Mouse (Mus musculus): ENCODE measurements at regions not wholly inside any gene's neighbourhood (a gene's known extent, or its start where the extent isn't known, plus 50 kb on each side); places are given as distances from the start of the nearest gene placed in this dataset.

- no peak for DNase-seq
Observed at GRCm38 (mm10) chr17:47171801-47172200, 161.4 kb upstream of the Ubr2 start.

DNA sequence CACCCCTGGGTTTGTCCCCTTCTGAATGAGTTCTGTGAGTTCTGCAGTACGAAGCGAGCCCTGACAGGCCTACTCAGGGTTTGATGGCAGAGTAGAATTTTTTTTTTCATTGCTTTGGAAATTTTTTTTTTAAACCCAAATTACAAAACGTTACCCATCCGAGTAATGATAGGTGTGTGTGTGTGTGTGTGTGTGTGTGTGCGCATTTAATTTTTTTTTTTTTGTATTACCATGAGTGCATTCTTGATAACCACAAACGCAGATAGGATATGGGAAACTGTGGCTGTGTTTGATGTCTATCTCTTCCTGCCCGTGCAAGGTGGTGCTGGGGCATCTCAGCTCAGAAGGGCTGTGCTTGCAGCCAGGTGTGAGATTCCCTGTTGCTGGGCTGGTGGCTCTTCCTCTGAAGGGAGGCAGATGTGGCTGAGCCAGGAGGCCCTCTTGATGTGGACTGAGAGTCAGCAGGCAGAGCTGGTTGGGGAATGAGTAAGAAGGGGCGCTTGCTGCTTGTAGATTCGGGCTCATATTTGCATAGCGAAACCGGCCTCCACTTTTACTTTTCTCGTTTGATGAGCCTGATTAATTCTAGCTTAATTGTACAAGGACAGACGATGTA lies 160.7 kb upstream of the Ubr2 start:
- DNase-seq = no peak

DNA sequence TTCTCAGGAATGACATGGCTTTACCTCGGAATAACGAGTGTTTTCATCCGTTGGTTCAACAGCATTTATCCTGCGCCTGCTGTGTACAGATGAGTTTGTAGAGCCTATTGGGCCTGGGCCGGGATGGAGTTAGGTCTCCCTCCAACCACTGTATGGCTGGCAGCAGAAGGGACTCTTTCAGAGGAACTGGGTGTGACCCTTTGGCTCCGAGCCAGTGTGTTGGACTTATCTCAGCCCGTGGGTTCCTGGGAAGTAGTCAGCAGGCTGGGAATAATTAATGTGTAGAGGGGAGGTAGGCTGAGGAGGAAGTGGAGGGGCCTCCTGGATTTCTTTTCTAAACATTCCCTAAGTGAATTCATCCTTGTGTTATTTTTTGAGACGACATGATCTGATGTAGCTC lies 157.7 kb upstream of the Ubr2 start:
- DNase-seq = peak; percentile 96

DNA sequence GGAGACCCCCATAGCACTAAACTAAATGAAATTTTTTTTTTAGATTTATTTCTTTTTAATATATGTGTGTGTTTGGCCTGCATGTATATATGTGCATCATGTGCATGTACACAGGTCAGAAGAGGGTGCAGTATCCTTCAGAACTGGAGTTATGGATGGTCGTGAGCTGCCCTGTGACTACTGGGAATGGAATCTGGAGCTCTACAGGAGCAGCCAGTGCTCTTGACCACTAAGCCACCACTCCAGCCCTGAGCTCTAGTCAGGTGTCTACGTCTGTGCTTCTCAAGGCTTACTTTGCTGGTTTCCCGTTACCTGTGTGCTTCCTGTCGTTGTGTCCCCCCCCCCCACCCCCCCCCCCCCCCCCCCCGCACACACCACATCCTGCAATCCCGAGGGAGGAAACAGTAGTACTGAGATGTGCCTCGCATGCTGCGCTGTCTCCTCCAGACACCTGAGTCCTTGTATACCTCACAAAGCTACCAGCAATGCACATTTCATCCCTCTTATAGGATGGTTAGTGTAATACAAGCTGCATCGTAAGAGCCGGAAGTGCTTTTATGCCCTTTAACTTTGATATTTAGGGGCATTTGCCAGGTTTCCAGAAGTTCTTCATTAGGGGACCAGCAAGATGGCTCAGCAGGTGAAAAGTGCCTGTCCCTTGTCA lies 153.5 kb upstream of the Ubr2 start:
- no peak for DNase-seq

DNA sequence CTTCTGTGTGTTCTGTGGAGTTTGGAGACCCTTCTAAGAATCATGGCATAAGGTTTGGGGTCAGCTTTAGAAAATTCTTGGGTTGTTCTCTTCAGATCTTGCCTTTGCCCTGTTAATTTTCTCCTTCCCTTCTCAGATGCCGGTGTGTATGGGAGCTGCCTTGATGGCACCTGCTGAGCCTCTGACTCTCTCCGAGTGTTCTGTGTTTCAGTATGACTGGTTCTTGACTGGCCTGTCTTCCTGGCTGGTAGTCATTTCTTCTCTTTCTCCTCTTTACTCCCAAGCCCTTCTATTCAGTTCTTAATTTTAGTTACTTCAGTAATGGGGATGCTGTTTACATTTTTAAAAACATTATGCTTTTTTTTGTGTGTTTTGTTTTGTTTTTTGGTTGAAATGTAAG lies 152.1 kb upstream of the Ubr2 start:
- DNase-seq = no peak

DNA sequence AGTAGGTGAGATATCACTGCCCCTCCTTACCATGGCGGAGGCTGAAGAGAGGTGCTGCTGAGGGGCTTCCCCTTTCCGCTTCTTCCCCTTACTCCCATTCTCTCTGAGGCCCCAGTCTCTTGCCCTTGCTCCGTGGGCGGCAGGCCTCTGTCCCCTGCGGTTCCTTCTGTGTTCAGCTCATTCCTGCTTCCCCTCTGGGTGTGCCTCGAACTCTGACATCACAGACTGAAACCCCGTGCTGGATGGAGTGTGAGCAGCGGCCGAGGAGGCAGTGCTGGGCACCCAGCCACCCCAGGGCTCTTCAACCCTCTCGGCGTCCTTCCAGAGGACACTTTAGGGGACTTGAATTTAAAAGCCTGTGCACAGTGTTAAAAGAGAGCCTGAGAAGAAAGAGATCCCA lies 145.9 kb upstream of the Ubr2 start:
- DNase-seq = peak; percentile 97

DNA sequence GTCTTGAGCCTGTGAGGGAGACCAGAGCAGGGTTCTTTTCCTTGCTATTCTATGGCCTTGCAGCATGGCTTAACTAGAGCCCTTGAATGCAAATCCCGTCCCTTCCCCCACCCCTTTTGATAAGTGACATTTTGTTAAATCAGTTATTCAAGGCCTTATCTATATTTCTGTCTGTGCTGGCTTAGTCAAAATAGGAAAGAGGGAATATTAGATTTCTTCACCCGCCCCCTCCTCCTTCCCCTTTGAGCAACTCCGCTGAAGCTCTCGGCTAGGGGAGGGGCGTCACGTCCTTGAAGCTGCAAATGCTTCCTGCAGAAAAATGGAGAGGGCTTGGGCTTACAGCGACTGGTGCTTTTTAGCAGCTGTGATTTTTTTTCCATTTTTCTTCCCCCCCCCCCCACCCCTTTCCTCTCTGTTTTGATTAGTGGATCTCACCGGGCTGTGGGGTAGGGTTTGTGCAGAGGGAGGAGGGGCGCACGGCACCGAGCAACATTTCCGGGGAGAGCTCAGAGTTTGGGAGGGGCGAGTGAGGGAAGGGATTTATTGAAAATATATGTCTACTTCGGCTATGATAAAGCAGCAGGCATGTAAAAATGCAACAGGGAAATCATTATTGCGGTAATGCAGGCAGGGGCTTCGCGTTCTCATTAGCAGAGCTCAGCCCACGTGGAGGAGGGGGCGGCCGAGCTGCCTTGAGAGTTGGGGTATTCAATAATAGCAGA lies 141.4 kb upstream of the Ubr2 start:
- no peak for DNase-seq

DNA sequence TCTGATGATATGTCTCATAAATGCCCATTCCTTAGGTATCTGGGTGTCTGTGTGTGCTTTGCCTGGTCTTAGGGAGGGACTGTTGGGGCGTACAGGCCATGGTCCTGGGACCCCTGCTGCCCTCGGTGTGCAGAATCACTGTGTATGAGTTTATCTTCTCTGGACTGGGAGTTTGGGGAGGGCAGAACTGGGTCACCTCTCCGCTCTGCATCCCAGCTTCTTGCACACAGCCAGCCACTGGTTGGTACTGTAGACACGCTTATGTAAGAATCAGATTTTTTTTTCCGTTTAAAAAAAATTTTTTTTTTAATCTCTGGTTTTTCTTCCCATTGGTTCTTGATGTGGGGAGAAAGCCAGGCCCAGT lies 140.8 kb upstream of the Ubr2 start:
- DNase-seq = no peak

GRCm38 (mm10) chr17:47150636-47151035 lies 140.3 kb upstream of the Ubr2 start:
- DNase-seq = no peak

GRCm38 (mm10) chr17:47149662-47150061 lies 139.3 kb upstream of the Ubr2 start:
- no peak for DNase-seq

- no peak for DNase-seq
Observed at GRCm38 (mm10) chr17:47149158-47149557, 138.8 kb upstream of the Ubr2 start.

GRCm38 (mm10) chr17:47146640-47147039 lies 136.3 kb upstream of the Ubr2 start:
- no peak for DNase-seq

DNA sequence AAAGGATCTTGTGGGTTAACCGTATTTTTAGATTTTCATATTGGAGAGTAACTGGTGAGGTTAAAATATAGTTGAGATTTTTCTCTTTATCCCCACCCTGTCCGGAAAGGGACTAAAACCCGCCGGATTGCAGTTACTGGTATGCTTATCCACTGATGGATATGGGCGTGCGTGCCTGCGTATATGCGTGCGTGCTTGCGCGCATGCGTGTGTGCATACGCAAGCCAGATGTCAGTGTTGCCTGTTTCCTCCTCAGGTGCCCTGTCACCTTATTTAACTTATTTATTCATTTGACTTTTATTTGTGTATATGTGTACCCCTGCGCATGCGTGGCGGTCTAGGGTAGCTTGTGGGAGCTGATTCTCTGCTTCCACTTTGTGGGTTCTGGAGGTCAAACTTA lies 135.2 kb upstream of the Ubr2 start:
- no peak for DNase-seq

DNA sequence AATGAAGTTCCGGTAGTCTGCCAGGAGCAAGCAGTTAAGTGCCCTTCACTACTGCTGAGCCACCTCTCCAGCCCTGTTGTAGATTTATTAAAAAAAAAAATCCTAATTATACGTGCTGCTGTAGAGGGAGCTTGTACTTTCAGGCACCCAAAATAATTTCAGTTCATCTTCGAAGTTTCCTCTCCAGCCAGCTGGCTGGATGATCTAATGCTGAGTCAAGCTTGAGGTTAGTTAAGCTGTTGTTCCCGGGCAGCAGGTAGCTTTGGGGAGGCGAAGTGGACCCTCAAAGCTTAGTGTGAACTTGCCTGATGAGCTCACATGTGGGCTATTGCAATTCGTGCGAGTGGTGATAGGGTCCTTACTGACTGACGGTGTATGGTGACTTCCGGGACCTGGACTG lies 134.6 kb upstream of the Ubr2 start:
- DNase-seq = no peak

DNA sequence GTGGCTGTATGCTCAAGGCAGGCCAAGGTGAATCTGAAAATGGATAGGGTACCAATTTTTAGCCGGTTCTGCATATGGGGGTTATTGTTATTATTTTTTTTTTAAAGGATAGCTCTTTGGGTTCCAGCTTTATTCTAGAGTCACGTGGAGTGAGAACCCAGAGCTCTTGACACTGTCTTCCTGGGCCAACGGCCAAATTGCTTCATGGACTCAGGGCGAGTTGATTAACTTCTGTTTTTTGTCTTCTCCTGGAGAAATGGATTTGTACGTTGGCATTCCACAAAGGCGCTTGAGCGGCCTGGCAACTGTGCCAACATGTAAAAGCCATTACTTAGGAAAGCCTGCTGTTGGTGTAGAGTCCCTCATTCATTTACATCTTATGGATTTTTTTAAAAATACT lies 134.1 kb upstream of the Ubr2 start:
- DNase-seq = peak; percentile 95

GRCm38 (mm10) chr17:47143898-47144297 lies 133.5 kb upstream of the Ubr2 start:
- DNase-seq = no peak

DNA sequence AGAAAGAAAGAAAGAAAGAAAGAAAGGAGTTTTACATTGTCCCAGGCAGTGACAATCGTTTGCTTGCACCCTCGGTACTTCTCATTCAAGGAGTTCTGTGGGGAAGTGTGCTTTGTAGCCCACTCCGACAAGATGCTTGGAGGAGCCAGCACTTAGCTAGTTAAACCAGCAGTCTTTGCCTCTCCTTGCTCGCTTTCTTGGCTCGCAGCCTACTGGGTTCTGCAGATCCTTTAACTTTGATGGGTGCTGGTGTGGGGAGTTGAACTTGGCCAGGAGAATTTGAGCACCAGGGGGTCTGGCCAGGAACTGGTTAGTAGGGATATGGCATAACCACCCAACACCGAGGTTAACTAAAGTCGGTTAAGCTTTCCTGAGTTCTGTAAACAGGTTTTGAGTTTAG lies 132.5 kb upstream of the Ubr2 start:
- no peak for DNase-seq

GRCm38 (mm10) chr17:47142276-47142675 lies 131.9 kb upstream of the Ubr2 start:
- DNase-seq = no peak

- peak; percentile 96 for DNase-seq
Observed at GRCm38 (mm10) chr17:47141843-47142215, 131.5 kb upstream of the Ubr2 start.

DNA sequence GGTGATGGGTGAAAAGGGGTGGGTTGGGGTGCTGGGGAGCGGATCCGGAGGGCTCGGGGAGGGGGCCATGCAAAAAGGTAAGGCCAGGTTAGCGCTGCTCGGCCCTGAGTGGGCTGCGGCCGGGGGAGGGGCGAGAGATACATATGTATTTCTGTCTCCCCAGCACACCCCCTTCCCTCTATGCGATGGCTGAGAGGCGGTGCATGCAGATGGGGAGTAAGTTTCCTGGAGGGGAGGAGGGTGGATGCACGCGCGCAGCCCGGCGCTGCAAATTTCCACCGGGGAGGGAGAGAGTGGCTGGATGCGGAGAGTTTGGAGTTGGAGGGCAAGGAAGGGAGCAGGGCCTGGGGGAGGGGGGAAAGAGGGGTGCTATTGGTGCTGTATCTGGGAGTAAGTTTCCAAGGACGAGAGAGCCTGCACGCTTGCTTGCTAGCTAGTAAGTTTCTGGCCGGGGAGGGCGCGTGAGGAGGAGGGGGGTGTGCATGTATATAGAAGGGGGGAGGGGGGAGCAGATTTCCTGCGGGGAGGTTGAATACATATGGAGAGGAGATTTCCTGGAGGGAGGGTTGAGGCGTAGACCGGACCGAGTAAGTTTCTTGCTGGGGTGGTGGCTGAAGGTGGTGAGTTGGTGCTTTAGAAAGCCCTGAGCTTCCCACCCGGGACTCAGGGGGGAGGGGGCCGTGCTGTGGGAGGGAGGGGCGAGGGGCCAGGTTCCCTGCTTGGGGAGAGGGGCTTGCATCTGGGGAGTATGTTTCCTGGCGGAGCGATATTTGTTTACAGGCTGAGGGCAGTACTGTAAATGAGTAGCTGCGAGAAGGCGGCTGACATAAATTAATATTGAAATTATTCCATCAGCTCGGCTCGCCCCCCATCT lies 130.8 kb upstream of the Ubr2 start:
- DNase-seq = peak; percentile 98

GRCm38 (mm10) chr17:47140241-47140968 lies 130.0 kb upstream of the Ubr2 start:
- peak; percentile 97 for DNase-seq

DNA sequence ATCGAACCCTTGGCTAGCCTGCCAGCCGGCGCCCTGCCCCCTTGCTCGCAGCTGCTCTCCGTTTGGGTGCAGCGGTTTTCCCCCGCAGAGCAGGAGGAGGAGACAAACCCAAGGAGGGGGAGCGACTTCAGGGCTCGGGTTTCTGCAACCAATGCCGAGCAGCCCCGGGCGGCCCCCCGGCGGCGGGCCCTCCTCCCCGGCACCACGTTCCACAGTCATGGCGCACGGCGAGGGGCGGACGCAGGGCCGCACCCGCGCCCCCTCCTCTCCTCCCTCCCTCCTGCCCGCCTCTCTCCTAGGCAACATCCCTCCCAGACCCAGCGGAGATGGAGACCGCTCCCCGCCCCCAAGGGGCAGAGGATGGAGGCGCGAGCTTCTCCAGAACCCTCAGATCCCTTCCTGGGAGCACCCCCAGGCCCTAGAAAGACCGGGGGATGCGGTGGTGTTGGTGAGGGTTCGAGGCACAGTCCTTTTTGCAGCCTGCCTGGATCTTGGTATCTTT lies 129.4 kb upstream of the Ubr2 start:
- DNase-seq = peak; percentile 99

Data from heart, adult 11 months (tissue).